Mouse (Mus musculus): ENCODE data around the gene Ttc25.
"Not testable (repeated sequence)": the region's sequence is repeated elsewhere in the genome, so short reads cannot be mapped to it uniquely, and the experiment has no call there.

Gene Ttc25

GRCm38 (mm10) chr11:100533871-100534270, 11.5 kb upstream of the Ttc25 start:
- DNase-seq: no peak

DNA sequence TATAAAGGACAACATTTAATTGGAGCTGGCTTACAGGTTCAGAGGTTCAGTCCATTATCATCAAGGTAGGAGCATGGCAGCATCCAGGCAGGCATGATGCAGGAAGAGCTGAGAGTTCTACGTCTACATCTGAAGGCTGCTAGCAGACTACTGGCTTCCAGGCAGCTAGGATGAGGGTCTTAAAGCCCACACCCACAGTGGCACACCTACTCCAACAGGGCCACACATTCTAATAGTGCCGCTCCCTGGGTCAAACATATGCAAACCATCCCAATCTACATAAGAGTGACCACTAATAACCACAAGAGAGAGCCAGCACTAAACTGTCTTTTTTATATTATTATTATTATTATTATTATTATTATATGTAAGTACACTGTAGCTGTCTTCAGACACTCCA, 11.0 kb upstream of the Ttc25 start:
- DNase-seq: not testable (repeated sequence)

DNA sequence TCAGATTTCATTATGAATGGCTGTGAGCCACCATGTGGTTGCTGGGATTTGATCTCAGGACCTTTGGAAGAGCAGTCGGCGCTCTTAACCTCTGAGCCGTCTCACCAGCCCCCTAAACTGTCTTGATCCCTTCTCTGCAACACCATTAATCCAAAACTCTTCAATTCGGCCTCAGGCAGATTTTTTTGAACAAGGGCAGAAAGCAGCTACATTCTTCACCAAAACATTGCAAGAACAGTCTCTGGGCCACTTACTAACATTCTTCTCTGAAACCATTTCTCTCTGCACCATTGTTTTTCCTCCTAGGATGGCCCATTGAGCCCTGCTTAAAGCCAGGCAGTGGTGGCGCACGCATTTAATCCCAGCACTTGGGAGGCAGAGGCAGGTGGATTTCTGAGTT, 10.6 kb upstream of the Ttc25 start:
- DNase-seq: not testable (repeated sequence)

GRCm38 (mm10) chr11:100535996-100536395, 9.4 kb upstream of the Ttc25 start:
- DNase-seq: no peak

DNA sequence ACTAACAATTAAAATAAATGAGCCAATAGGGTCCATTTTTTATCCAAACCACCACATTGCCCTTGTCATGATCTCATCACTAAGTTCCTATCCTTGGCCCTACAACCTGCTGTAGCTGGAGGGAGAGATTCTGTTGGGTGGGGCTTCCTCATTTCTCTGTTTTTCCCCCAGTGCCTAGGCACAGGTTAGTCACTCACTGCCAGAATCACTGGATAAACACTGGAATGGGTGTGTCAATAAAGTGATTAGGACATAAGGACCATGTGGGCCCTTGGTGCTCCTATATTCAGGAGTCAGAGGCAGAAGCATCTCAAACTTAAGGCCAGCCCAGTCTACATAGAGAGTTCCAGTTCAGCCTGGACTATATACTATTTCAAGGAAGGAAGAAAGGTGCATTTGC, 8.9 kb upstream of the Ttc25 start:
- no peak for DNase-seq

GRCm38 (mm10) chr11:100540966-100541365, 4.4 kb upstream of the Ttc25 start:
- no peak for DNase-seq

DNA sequence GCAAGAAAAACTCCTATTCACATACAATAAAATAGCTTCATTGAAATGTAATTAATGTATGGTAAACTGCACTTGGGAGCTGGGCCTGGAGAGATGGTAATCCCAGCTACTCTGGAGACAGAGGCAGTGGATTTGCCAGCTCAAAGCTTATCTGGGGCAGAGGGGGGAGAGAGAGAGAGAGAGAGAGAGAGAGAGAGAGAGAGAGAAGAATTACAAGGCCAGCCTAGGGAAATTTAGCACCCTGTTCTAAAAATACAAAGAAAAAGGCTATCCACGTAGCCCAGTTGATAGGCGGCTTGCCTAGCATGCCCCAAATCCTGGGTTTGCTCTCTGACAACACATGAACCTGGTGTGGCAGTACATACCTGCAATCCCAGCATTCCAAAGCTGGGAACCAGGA, 3.8 kb upstream of the Ttc25 start:
- DNase-seq: no peak

- DNase-seq: no peak
These were observed 309 bp downstream of the Ttc25 start for GRCm38 (mm10) chr11:100545746-100546085.

- DNase-seq: no peak
These were observed 1.5 kb downstream of the Ttc25 start for GRCm38 (mm10) chr11:100546955-100547354.

DNA sequence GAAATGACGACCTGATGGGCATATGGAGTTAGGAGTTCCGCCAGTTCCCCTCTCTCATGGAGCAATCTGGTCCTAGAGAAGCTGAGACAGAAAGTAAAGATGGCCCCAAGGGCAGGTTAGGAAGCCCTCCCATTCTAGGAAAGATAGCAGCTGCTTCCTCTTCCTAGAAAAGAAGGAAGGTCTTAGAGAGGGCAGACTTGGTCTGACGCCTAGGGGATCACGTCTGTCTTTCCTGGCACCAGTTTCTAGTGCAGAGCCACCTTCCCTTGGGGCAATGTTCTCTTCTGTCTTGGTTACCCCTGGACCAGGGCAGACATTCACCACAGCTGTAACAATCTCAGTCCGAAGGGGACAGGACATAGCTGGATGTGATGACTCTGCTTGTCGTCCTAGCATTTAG, 2.7 kb downstream of the Ttc25 start:
- no peak for DNase-seq

- no peak for DNase-seq
These were observed 4.1 kb downstream of the Ttc25 start for GRCm38 (mm10) chr11:100549466-100549865.

DNA sequence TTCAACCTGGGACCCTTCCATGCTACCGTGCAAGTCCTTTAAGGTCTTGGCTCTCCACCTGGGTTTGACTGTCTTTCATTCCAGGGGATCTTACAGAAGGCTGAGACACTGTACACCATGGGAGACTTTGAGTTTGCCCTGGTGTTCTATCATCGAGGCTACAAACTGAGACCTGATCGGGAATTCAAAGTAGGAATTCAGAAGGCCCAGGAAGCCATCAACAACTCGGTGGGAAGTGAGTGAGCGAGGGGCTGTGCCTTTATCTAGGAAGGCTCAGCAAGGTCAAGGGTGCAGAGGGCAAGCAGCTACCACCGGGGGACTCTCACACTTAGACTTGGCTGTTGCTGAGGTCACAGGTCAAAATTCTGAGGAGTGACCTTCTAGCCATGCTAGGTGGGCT, 4.7 kb downstream of the Ttc25 start:
- no peak for DNase-seq

- DNase-seq: no peak
These were observed 7.4 kb downstream of the Ttc25 start for GRCm38 (mm10) chr11:100552842-100553241.

DNA sequence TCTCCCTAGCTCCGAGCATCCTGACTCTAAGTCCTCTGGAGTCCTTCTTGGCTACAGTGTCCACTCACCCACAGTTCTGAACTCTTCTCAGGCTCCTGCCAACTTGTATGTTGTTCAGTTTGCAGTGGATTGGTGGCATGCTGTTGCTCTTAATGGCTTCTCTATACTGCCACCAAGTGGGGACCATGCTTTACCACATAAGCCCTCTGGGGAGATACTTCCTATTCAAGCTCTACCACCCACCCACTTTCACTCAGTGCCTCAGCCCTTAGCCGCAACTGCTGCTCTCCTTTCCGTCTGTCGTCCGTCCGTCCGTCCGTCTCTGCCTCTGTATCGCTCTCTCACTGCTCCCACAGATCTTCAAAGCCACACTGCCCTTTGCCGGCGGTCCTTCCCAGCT, 10.2 kb downstream of the Ttc25 start:
- DNase-seq: peak; percentile 61 to 69

DNA sequence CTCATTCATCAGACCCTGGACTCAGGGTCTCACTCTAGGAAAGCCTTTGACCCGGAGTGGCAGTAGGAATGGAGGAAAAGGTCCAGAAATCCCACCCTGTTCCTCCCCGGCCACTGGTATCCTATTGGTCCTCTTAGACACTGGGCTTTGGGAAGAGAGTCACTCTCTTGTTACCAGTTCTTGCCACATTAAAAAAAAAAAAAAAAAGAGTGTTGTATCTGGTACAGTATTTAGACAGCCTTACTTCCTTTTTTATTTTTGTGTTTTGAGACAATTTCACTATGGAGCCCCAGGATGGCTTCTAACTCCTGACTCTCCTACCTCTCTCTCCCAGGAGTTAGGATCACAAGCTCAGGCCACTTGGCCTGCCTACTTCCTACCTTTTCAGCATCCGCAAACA, 12.2 kb downstream of the Ttc25 start:
- DNase-seq: no peak

DNA sequence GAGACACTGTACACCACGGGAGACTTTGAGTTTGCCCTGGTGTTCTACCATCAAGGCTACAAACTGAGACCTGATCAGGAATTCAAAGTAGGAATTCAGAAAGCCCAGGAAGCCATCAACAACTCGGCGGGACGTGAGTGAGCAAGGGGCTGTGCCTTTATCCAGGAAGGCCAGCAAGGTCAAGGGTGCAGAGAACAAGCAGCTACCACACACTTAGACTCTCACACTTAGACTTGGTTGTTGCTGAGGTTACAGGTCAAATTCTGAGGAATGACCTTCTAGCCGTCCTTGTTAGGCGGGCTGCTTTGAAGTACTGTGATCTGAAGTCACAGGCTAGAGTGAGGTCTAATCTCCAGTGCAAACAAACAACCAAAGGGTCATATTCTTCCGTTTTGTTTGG, 14.1 kb downstream of the Ttc25 start:
- no peak for DNase-seq

DNA sequence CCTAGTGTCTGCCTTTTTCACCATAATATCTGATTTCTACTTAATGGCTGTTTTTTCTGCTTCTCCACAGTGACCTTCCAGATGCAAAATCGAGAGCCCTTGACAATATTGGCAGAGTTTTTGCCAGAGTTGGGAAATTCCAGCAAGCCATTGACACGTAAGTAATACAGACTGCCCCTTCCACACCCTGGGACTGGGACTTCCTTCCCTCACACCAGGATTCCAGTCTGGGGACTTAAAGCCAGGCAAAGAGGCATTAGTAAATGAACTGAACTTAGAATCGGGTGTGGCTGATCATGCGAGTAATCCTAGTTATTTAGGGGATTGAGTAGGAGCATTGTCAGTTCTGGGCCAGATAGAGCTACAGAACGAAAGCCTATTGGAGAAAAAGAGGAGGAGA, 16.3 kb downstream of the Ttc25 start:
- no peak for DNase-seq

DNA sequence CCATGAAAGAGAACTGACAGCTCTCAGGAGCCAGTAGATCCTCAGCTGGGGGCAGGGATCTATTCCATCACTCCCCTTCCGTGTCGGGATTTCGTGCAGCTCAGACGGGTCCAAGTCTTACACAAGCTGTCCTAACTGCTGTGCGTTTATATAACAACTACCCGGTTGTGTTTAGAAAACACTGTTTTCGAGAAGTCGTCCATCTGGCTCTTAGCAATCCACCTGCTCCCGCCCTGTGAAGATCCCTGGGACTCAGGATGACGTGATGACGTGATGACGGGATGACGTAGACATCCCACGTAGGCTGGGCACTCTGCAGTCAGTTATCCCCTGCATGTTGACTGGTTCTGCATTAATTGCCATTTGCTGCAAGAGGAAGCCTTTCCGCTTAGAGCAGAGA, 18.9 kb downstream of the Ttc25 start:
- DNase-seq: no peak

DNA sequence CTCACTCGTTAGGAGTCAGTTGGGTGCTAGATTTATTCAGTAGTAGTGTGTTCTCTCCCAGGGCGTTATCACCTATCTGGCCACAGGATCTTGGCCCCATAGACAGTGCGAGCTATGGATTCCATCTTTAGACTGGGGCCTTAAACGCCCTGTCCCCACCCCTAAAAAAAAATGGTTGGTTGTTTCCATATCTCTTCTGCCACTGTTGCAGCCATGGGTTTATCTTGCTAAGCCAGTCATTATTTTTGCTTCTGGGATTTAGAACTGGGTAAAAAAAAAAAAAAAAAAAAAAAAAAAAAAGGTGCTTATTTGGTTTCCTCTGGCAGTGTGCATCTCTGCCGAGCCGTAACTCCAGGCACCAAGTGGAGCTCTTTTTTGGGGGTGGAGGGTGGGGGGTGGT, 19.3 kb downstream of the Ttc25 start:
- no peak for DNase-seq

- DNase-seq: no peak
These were observed 21.8 kb downstream of the Ttc25 start for GRCm38 (mm10) chr11:100567229-100567628.

DNA sequence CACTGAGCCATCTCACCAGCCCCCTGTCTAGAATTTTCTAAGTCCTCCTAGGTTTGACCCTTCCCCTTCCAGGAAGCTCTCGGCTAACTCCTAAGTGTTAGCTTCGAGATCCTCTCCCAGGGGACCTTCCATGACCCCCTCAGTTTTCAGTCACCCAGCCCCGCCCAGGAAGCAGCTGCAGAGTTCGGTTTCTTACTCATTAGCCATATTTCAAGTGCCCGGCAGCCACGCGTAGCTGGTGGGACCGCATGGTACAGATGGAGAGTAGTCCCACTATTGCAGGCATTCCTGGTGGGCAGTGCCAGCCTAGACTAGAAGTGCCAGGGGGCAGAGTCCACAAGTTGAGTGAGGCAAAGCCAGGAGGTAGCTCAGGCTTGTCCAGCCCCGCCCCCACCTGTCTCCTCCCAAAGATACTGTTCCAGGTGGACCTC, 22.4 kb downstream of the Ttc25 start:
- peak; percentile 61 to 66 for DNase-seq

GRCm38 (mm10) chr11:100568692-100569091, 23.3 kb downstream of the Ttc25 start:
- DNase-seq: no peak

DNA sequence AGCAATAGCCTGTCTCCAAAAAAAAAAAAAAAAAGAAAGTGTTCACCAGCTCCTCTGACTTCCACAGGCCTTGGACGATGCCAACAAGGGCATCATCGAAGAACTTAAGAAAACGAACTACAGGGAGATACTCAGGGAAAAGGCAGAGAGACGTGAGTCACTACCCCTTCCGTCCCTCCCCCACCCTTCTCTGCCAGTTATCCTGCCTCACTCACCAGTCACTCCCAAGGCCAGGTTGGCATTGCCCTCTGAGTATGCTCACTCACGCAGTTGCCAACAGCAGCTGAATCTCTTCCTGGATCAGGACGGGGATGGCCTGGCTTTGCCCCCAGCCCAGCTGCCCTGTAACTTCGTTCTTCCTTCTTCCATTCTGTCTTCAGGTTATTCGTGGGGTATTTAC, 24.4 kb downstream of the Ttc25 start:
- DNase-seq: no peak

GRCm38 (mm10) chr11:100570430-100571201, 25.2 kb downstream of the Ttc25 start:
- DNase-seq: peak; percentile 67 to 82

DNA sequence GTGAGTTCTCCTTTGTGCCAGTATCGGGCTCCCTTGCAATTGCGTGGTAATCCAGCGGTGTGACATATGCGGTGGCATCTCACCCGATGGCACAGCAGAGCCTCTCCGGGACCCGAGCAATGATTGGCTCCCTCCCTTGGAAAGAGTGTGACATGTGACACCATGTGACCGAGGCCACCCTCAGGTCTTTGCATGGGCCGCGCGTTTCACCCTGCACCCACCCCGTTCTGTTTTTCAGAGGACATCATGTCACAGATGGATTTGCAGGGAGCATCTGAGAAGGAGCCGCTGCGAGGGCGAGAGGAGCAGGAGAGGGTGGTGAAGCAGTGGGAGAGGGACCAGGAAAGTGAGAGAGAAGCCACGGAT, 25.8 kb downstream of the Ttc25 start:
- DNase-seq: no peak

- DNase-seq: no peak
These were observed 28.8 kb downstream of the Ttc25 start for GRCm38 (mm10) chr11:100574188-100574587.
